Mouse (Mus musculus) erythroblast, embryonic 14.5 days (primary cell): ENCODE data around the gene Adgrd1.

Experiments
- GATA1 ChIP-seq: IDR thresholded peaks from 2 replicates; pipeline ENCODE4 v1.6.1; 2012; ENCODE audit warnings: low read length, inconsistent platforms, mixed read lengths
- TAL1 ChIP-seq: IDR thresholded peaks from 3 replicates; pipeline ENCODE4 v1.6.1; 2012; ENCODE audit warnings: low read length, inconsistent platforms, mixed read lengths

- TF ChIP-seq GATA1 (no peak), TAL1 (no peak)
Observed at GRCm38 (mm10) chr5:129113741-129114476, 17.4 kb downstream of the Adgrd1 start.
